Mouse (Mus musculus): ENCODE measurements around the gene Gm45234.
A peak's percentile ranks its signal among the peaks of the same experiment; 100 is the strongest.

Gene Gm45234

DNA sequence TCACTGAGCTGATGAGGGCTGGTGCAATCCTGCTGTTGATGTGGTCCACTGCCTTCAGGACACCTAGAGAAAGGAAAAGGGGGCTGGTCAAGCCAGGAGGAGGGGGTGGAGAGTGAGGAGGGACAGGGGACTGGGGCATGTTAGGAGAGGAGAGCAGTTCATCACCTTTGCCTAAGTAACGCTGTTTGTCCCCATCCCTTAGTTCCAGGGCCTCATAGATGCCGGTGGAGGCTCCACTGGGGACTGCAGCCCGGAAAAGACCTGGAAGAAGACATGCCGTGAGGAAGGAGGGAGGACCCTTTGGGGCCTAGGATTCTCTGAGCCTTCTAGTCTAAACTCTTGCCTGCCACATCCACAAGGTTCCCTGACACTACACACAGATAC, 11.7 kb upstream of the Gm45234 start:
- no peak for DNase-seq (ENCODE audit: low spot score in 2 of 2)

- DNase-seq (ENCODE audit: low spot score in 2 of 2), result no peak
Observed at GRCm38 (mm10) chr6:124765951-124766350, 10.1 kb upstream of the Gm45234 start.

- peak in 1 of 2 experiments; percentile 89 for DNase-seq (ENCODE audit: low spot score in 2 of 2)
Observed at GRCm38 (mm10) chr6:124759259-124759658, 3.4 kb upstream of the Gm45234 start.

- DNase-seq (ENCODE audit: low spot score in 2 of 2), result no peak
Observed at GRCm38 (mm10) chr6:124758849-124759232, 3.0 kb upstream of the Gm45234 start.

DNA sequence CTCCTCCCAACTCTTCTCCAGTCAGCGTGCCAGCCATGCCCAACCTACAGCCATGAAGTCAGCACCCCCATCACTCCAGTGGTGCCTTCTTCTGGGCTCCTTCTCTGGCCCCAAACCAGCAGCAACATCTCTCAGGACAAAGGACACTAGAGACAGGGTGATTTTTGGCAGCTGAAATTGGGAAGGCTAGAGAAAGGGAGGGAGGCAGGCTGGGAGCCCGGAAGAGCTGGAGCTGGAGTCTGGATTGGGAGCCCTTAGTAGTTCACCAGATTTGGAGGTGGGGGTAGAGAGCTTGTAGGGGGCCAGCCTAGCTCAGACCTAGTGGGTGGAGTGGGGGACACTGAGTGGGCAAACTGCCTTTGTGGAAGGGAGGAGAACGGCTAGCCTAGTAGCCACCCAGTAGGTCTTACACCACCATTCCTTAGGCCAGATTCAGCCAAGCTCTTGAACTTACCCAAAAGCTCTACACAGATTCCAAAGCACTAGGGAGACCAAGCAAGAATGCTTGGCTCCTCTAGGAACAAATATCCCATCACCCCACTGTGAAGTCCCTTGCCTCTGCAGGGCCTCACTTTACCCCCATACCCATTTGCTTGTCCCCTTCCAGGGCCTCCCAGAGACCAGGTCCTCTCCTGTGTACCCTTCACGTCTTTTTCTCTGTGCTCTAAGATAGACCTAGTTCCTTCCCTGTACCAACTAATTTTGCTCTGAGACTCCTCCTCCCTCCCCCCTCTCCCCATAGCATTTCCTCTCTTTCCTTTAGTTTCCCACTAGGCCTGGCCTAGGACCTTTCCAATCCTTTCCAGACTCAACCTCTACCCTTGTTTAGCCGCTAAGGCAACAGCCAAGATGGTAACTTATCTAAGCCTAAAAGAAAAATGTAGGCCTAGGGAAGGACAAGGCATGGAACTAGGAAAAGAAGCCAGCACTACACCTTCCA, 2.4 kb upstream of the Gm45234 start:
- peak in 1 of 2 experiments; percentile 62 for DNase-seq (ENCODE audit: low spot score in 2 of 2)

DNA sequence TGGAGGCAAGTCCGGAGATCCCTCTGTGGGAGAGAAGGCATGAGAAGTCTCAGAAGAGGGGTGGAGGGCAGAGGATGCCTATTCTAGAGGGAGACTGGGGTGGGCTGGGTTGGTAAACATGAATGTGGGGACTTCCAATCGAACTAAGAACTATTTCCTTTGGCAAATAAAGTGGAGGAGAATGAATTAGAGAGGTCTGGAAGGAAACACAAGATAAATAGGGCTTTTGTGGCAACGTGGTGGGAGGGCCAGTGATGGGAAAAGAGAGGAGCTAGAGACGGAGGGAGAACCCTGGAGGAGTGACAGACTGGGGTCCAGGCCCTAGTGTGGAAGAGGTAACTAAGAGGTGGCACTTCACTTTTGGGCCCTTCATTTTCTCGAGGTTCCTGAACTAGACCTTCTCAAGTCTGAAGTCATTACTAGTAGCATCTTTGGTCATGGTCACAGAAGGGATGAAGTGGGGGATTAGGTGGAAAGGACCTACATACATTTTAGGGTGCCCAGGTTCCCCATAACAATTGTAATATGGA, 1.6 kb upstream of the Gm45234 start:
- no peak for DNase-seq (ENCODE audit: low spot score in 2 of 2)

GRCm38 (mm10) chr6:124756652-124757350, 980 bp upstream of the Gm45234 start:
- DNase-seq (ENCODE audit: low spot score in 2 of 2), result peak in 1 of 2 experiments; percentile 77

GRCm38 (mm10) chr6:124755306-124755705, 515 bp downstream of the Gm45234 start:
- DNase-seq (ENCODE audit: low spot score in 2 of 2), result no peak

- DNase-seq (ENCODE audit: low spot score in 2 of 2), result no peak
Observed at GRCm38 (mm10) chr6:124753861-124754260, 2.0 kb downstream of the Gm45234 start.

GRCm38 (mm10) chr6:124750405-124750804, 5.4 kb downstream of the Gm45234 start:
- DNase-seq (ENCODE audit: low spot score in 2 of 2), result no peak

- DNase-seq (ENCODE audit: low spot score in 2 of 2), result no peak
Observed at GRCm38 (mm10) chr6:124746654-124747632, 8.9 kb downstream of the Gm45234 start.

GRCm38 (mm10) chr6:124746296-124746605, 9.6 kb downstream of the Gm45234 start:
- DNase-seq (ENCODE audit: low spot score in 2 of 2), result no peak

DNA sequence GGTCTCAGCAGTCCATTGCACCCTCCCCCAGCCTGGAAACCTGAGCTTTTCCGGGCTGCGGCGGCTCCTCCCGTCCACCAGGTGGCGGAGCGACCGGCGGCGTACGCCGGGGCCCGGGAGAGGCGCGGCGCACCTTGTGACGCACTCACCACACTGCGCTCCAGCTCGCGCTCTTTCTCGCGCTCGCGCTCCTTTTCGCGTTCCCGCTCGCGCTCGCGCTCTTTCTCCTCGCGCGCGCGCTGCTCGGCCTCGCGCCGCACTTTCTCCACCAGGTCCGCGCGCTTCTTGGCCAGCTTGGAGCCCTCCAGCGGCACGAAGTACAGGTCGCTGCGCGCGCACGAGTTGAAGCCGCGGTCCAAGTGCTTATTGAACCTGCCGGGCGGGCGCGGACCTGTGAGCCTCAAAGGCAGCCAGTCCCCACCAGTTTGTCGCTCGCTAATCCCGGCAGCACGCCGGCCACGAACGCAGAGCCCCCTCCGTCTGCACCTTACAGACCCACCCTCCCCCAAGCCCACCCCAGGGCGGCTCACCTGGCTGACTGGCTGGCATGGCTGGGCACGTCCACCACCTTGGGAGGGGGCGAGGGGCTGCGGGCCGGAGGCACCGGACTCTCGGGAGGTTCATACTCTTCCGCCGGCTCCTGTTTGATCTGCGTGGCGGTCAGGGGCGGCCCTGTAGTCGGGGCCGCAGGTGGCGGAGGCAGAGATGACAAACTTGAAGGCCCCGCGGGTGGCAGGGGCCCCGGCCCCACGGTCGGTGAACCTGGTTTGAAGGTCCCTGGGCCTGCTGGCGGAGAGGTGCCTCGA, 10.1 kb downstream of the Gm45234 start:
- peak; percentile 86 to 93 for DNase-seq (ENCODE audit: low spot score in 2 of 2)

DNA sequence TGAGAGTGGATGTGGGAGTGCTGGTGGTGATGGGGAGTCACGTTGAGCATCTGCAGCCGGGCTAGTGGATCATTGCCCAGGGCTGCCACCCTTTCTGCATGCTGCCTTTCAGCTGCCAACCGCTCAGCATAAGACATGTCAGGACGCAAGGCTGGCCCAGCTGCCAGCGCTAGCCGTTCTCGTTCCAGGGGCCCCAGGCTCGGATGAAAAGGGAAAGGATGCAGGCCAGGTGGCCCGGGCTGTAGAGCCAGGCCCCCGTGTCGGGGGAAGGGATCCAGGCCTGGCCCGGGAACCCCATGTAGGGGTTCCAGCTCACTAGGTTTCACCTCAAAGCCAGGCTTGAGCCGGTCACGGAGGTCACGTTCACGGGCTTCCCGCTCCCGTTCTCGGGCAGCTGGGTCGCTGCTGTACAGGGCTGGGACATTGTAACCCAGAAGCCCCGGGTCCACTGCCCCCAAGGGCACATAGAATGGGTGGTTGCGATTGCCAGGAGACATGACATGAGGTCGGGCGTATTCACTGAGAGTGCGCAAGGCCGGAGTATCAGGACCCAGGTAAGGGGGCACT, 11.0 kb downstream of the Gm45234 start:
- peak in 1 of 2 experiments; percentile 45 for DNase-seq (ENCODE audit: low spot score in 2 of 2)

DNA sequence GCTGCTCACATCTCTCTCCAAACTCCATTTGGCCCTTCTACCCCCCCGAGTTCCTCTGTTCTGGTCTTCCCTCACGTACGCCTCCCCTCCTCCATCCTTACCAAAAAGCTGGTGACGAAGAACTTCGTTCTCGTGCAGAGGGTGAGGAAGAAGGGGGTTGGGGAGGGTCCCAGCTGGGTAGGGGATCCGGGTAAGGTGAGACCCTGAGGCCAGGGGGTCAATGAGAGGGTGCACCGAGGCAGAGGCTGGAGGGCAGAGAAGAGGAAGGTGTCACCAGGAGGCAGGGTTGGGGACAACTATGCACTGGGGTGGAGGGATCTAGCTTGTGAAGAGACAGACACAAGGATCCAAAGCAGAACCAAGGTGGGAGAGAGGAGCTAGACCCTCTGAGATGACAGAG, 12.2 kb downstream of the Gm45234 start:
- no peak for DNase-seq (ENCODE audit: low spot score in 2 of 2)

GRCm38 (mm10) chr6:124742839-124743514, 12.8 kb downstream of the Gm45234 start:
- DNase-seq (ENCODE audit: low spot score in 2 of 2), result no peak

GRCm38 (mm10) chr6:124741842-124742241, 14.0 kb downstream of the Gm45234 start:
- no peak for DNase-seq (ENCODE audit: low spot score in 2 of 2)

- DNase-seq (ENCODE audit: low spot score in 2 of 2), result peak; percentile 84 to 92
Observed at GRCm38 (mm10) chr6:124740888-124741761, 14.7 kb downstream of the Gm45234 start, which contains the start of gene Grcc10. Grcc10 (minus strand) TSS chr6:124741374.
